Mouse (Mus musculus): ENCODE measurements around the gene 2410004P03Rik. TPM values are rescaled to one million over a fixed set of nuclear protein-coding genes. Genes with fewer than 3 reads are reported as not detected.
A peak's percentile ranks its signal among the peaks of the same experiment; 100 is the strongest.

The 2410004P03Rik gene
- 0.02 and 0.05 TPM in 2 replicates for polyA plus RNA-seq (2012; rRNA removed)

GRCm38 (mm10) chr12:17011100-17011870, at the start of gene 2410004P03Rik:
Gene 2410004P03Rik, minus strand, starts transcription at chr12:17011727.
- Histone ChIP-seq H3K27ac (ENCODE audit: control insufficient read depth, insufficient read depth, low read depth, low read length) (no peak within 1 kb of the TSS), H3K36me3 (ENCODE audit: control insufficient read depth, insufficient read depth, low read length) (no peaks in the 10 kb centered on the region), H3K4me3 (ENCODE audit: control insufficient read depth, low read depth, low read length) (peak within 1 kb of the TSS; percentile 83), H3K4me1 (ENCODE audit: control insufficient read depth, insufficient read depth, low read length) (peaks cover 10% of the 10 kb centered on the region), H3K27me3 (ENCODE audit: control insufficient read depth, insufficient read depth, low read length) (no peaks in the 10 kb centered on the region)
- TF ChIP-seq CTCF (IDR thresholded peaks at IDR 0.05; ENCODE audit: control insufficient read depth, insufficient read depth, insufficient replicate concordance, low read depth, low read length) (peak; percentile 86; the same call in 1 of the 2 replicates), POLR2A (IDR thresholded peaks at IDR 0.05; ENCODE audit: control insufficient read depth, low read depth, low read length) (no peak)

- Histone ChIP-seq H3K36me3 (ENCODE audit: control insufficient read depth, insufficient read depth, low read length) (no peaks in the 10 kb centered on the region), H3K27ac (ENCODE audit: control insufficient read depth, insufficient read depth, low read depth, low read length) (no peak overlapping the region), H3K4me3 (ENCODE audit: control insufficient read depth, low read depth, low read length) (no peak overlapping the region), H3K4me1 (ENCODE audit: control insufficient read depth, insufficient read depth, low read length) (peaks cover 11% of the 10 kb centered on the region), H3K27me3 (ENCODE audit: control insufficient read depth, insufficient read depth, low read length) (no peaks in the 10 kb centered on the region)
- TF ChIP-seq POLR2A (IDR thresholded peaks at IDR 0.05; ENCODE audit: control insufficient read depth, low read depth, low read length) (no peak), CTCF (IDR thresholded peaks at IDR 0.05; ENCODE audit: control insufficient read depth, insufficient read depth, insufficient replicate concordance, low read depth, low read length) (no peak)
Measured at GRCm38 (mm10) chr12:17061183-17061722, 49.7 kb upstream of the 2410004P03Rik start.

- Histone ChIP-seq H3K27ac (ENCODE audit: control insufficient read depth, insufficient read depth, low read depth, low read length) (no peak overlapping the region), H3K4me3 (ENCODE audit: control insufficient read depth, low read depth, low read length) (no peak overlapping the region), H3K36me3 (ENCODE audit: control insufficient read depth, insufficient read depth, low read length) (no peaks in the 10 kb centered on the region), H3K27me3 (ENCODE audit: control insufficient read depth, insufficient read depth, low read length) (no peaks in the 10 kb centered on the region), H3K4me1 (ENCODE audit: control insufficient read depth, insufficient read depth, low read length) (peaks cover 11% of the 10 kb centered on the region)
- no peak for TF ChIP-seq POLR2A (IDR thresholded peaks at IDR 0.05; ENCODE audit: control insufficient read depth, low read depth, low read length)
Measured at GRCm38 (mm10) chr12:17058490-17058889, 47.0 kb upstream of the 2410004P03Rik start.

- H3K36me3 ChIP-seq (ENCODE audit: control insufficient read depth, insufficient read depth, low read length): no peaks in the 10 kb centered on the region
- TF ChIP-seq CTCF (IDR thresholded peaks at IDR 0.05; ENCODE audit: control insufficient read depth, insufficient read depth, insufficient replicate concordance, low read depth, low read length): no peak
- no peak for TF ChIP-seq POLR2A (IDR thresholded peaks at IDR 0.05; ENCODE audit: control insufficient read depth, low read depth, low read length)
- no peak overlapping the region for H3K27ac ChIP-seq (ENCODE audit: control insufficient read depth, insufficient read depth, low read depth, low read length)
- no peaks in the 10 kb centered on the region for H3K27me3 ChIP-seq (ENCODE audit: control insufficient read depth, insufficient read depth, low read length)
- no peaks in the 10 kb centered on the region; the same call in 1 of the 2 replicates for H3K4me1 ChIP-seq (ENCODE audit: control insufficient read depth, insufficient read depth, low read length)
- H3K4me3 ChIP-seq (ENCODE audit: control insufficient read depth, low read depth, low read length): no peak overlapping the region
Measured at GRCm38 (mm10) chr12:17057110-17057509, 45.6 kb upstream of the 2410004P03Rik start.

- no peak overlapping the region for H3K27ac ChIP-seq (ENCODE audit: control insufficient read depth, insufficient read depth, low read depth, low read length)
- H3K27me3 ChIP-seq (ENCODE audit: control insufficient read depth, insufficient read depth, low read length): no peaks in the 10 kb centered on the region
- H3K4me3 ChIP-seq (ENCODE audit: control insufficient read depth, low read depth, low read length): no peak overlapping the region
- TF ChIP-seq POLR2A (IDR thresholded peaks at IDR 0.05; ENCODE audit: control insufficient read depth, low read depth, low read length) (no peak), CTCF (IDR thresholded peaks at IDR 0.05; ENCODE audit: control insufficient read depth, insufficient read depth, insufficient replicate concordance, low read depth, low read length) (no peak)
- no peaks in the 10 kb centered on the region for H3K36me3 ChIP-seq (ENCODE audit: control insufficient read depth, insufficient read depth, low read length)
- H3K4me1 ChIP-seq (ENCODE audit: control insufficient read depth, insufficient read depth, low read length): no peaks in the 10 kb centered on the region
Measured at GRCm38 (mm10) chr12:17055766-17056165, 44.2 kb upstream of the 2410004P03Rik start.

GRCm38 (mm10) chr12:17054691-17055090, 43.2 kb upstream of the 2410004P03Rik start:
- Histone ChIP-seq H3K36me3 (ENCODE audit: control insufficient read depth, insufficient read depth, low read length) (no peaks in the 10 kb centered on the region), H3K27me3 (ENCODE audit: control insufficient read depth, insufficient read depth, low read length) (no peaks in the 10 kb centered on the region), H3K27ac (ENCODE audit: control insufficient read depth, insufficient read depth, low read depth, low read length) (no peak overlapping the region), H3K4me1 (ENCODE audit: control insufficient read depth, insufficient read depth, low read length) (no peaks in the 10 kb centered on the region), H3K4me3 (ENCODE audit: control insufficient read depth, low read depth, low read length) (no peak overlapping the region)
- peak; percentile 29; the same call in 1 of the 2 replicates for TF ChIP-seq CTCF (IDR thresholded peaks at IDR 0.05; ENCODE audit: control insufficient read depth, insufficient read depth, insufficient replicate concordance, low read depth, low read length)
- no peak for TF ChIP-seq POLR2A (IDR thresholded peaks at IDR 0.05; ENCODE audit: control insufficient read depth, low read depth, low read length)

GRCm38 (mm10) chr12:17052673-17053072, 41.1 kb upstream of the 2410004P03Rik start:
- Histone ChIP-seq H3K27me3 (ENCODE audit: control insufficient read depth, insufficient read depth, low read length) (no peaks in the 10 kb centered on the region), H3K27ac (ENCODE audit: control insufficient read depth, insufficient read depth, low read depth, low read length) (no peak overlapping the region), H3K4me3 (ENCODE audit: control insufficient read depth, low read depth, low read length) (no peak overlapping the region), H3K36me3 (ENCODE audit: control insufficient read depth, insufficient read depth, low read length) (no peaks in the 10 kb centered on the region), H3K4me1 (ENCODE audit: control insufficient read depth, insufficient read depth, low read length) (no peaks in the 10 kb centered on the region)
- TF ChIP-seq CTCF (IDR thresholded peaks at IDR 0.05; ENCODE audit: control insufficient read depth, insufficient read depth, insufficient replicate concordance, low read depth, low read length): no peak
- TF ChIP-seq POLR2A (IDR thresholded peaks at IDR 0.05; ENCODE audit: control insufficient read depth, low read depth, low read length): no peak

All from testis, adult 2 months (tissue).